17 mouse cellular contexts compared by ENCODE assay signal in genomic region chr7:74690706-74691105, GRCm38 (mm10).
DNase-seq lines count a peak whose midpoint lies in the region; ATAC-seq lines count a peak whose summit lies in the region.
"Had no signal": no experiment of that assay in that cellular context is flagged by ENCODE, and none has a peak within 500 bp of the region (broad histone marks: within the 10 kb centered on the region; RNA-seq: fewer than 3 reads in every experiment).

No protein-coding gene starts in this region.

- DNase-seq in CD8-positive naive resting alpha-beta T cell, adult 2 months (ENCODE audit: low read depth in 2 of 2, low spot score in 2 of 2): peak; percentile 23 to 41
- peak; percentile 23 to 35 for DNase-seq in thymus, postnatal 10 days (ENCODE audit: low spot score in 2 of 2)
- DNase-seq in B cell, adult 2 months: no peak
- DNase-seq in left cerebral cortex, postnatal 4 days: no peak
- DNase-seq in layer of hippocampus, postnatal 10 days (ENCODE audit: low spot score in 2 of 2): no peak
- no peak for DNase-seq in adrenal gland, postnatal 36 days
- DNase-seq: adrenal gland, postnatal 10 days; cerebellum, adult 11-12 months; cerebellum, postnatal 10 days; heart, adult 2 months; heart, postnatal 4 days; kidney, adult 11 months; kidney, postnatal 14 days; layer of hippocampus, adult 9-11 months; midbrain, embryonic 14.5 days had no signal

- intact Hi-C loops in left cerebral cortex, postnatal 4 days (cut with DNase I): no loop called here

- peak; percentile 64 for ATAC-seq in inflammation-experienced regulatory T-cells, adult 6 months
- ATAC-seq: forebrain, embryonic 15.5 days had no signal

Comparison
In these comparisons a context has a peak if more than half of its experiments do, and no peak if none do; other contexts are left out.
1. DNase-seq: peak in CD8-positive naive resting alpha-beta T cell, adult 2 months (2 of 2) and thymus, postnatal 10 days (2 of 2); none in B cell, adult 2 months (0 of 2), left cerebral cortex, postnatal 4 days (single experiment), layer of hippocampus, postnatal 10 days (0 of 2) and adrenal gland, postnatal 36 days (0 of 2).